Mouse (Mus musculus) heart, embryonic 13.5 days (tissue): ENCODE measurements around the gene Whrn. TPM values are rescaled to one million over a fixed set of nuclear protein-coding genes. Genes with fewer than 3 reads are reported as not detected.
A peak's percentile ranks its signal among the peaks of the same experiment; 100 is the strongest.

Experiments
- ATAC-seq: fragments of 200-750 bp; cut with Nextera tagmentation; 2 replicates; pipeline ENCODE4 v1.8.0; 2017; ENCODE audit warnings: moderate TSS enrichment; ENCODE audit not compliant: insufficient number of reproducible peaks, low FRiP score, low TSS enrichment; ENCODE audit errors: extremely low read depth
- H3K27ac ChIP-seq: fragments of 300-500 bp; sonication (generic); replicated peaks from 2 replicates; pipeline ENCODE4 v1.5.1; 2015; ENCODE audit warnings: moderate library complexity, mild to moderate bottlenecking, inconsistent platforms
- H3K27me3 ChIP-seq: fragments of 300-500 bp; sonication (generic); replicated peaks from 2 replicates; pipeline ENCODE4 v1.6.1; 2015; ENCODE audit warnings: mild to moderate bottlenecking, inconsistent platforms
- H3K36me3 ChIP-seq: fragments of 300-500 bp; sonication (generic); 2 replicates; pipeline ENCODE4 v1.6.1; 2015; ENCODE audit warnings: mild to moderate bottlenecking, inconsistent platforms
- H3K4me1 ChIP-seq: fragments of 300-500 bp; sonication (generic); 2 replicates; pipeline ENCODE4 v1.6.1; 2015; ENCODE audit warnings: inconsistent platforms
- H3K4me2 ChIP-seq: fragments of 300-500 bp; sonication (generic); 2 replicates; pipeline ENCODE4 v1.6.1; 2015; ENCODE audit warnings: inconsistent platforms, mild to moderate bottlenecking, moderate library complexity
- H3K4me3 ChIP-seq: fragments of 300-500 bp; sonication (generic); 2 replicates; pipeline ENCODE4 v1.5.1; 2015; ENCODE audit warnings: moderate library complexity, mild to moderate bottlenecking, inconsistent platforms
- H3K9ac ChIP-seq: fragments of 300-500 bp; sonication (generic); 2 replicates; pipeline ENCODE4 v1.6.1; 2015; ENCODE audit warnings: inconsistent platforms, mild to moderate bottlenecking, moderate library complexity
- H3K9me3 ChIP-seq: fragments of 300-500 bp; sonication (generic); 2 replicates; pipeline ENCODE4 v1.6.1; 2016; ENCODE audit warnings: inconsistent platforms
- WGBS: fragments of 180-500 bp; shearing (Covaris S2); methylation state at CpG from one replicate; pipeline ENCODE4 v1.1.7; 2015; ENCODE audit warnings: mixed read lengths; 5-methylcytosine and 5-hydroxymethylcytosine counted together
- polyA plus RNA-seq: library from polyadenylated mRNA; unstranded; fragments of >200 nt; fragmentation: Nextera tagmentation; extraction: Ambion mirVana; gene quantifications from 2 replicates; pipeline ENCODE4 v1.2.1, GENCODE M21; 2015

Gene Whrn
- polyA plus RNA-seq, 1 experiment from 2014 or later = 2.8 TPM

GRCm38 (mm10) chr4:63514454-63514984 lies 18.7 kb upstream of the Whrn start:
- Histone ChIP-seq H3K4me2 (no peak overlapping the region), H3K9me3 (no peaks in the 10 kb centered on the region), H3K4me1 (no peaks in the 10 kb centered on the region), H3K4me3 (no peak overlapping the region), H3K27ac (no peak overlapping the region), H3K27me3 (peaks cover 10% of the 10 kb centered on the region), H3K9ac (no peak overlapping the region), H3K36me3 (no peaks in the 10 kb centered on the region)
- ATAC-seq = no peak
- 62% methylated on average over 4 of the region's 4 CpGs for WGBS

- H3K36me3 ChIP-seq = no peaks in the 10 kb centered on the region
- no peak overlapping the region for H3K4me3 ChIP-seq
- peaks cover 10% of the 10 kb centered on the region for H3K27me3 ChIP-seq
- no peaks in the 10 kb centered on the region for H3K4me1 ChIP-seq
- no peaks in the 10 kb centered on the region for H3K9me3 ChIP-seq
- WGBS = 60% methylated on average over 2 of the region's 2 CpGs
- no peak overlapping the region for H3K27ac ChIP-seq
- no peak overlapping the region for H3K4me2 ChIP-seq
- no peak for ATAC-seq
- no peak overlapping the region for H3K9ac ChIP-seq
Measured at GRCm38 (mm10) chr4:63512921-63513320, 17.1 kb upstream of the Whrn start.

GRCm38 (mm10) chr4:63508232-63508631 lies 12.4 kb upstream of the Whrn start:
- ATAC-seq = no peak
- WGBS = 39% methylated on average over 4 of the region's 4 CpGs

GRCm38 (mm10) chr4:63507478-63507877 lies 11.7 kb upstream of the Whrn start:
- no peaks in the 10 kb centered on the region; the same call in none of the 2 replicates for H3K27me3 ChIP-seq
- 68% methylated on average over 5 of the region's 5 CpGs for WGBS
- no peak overlapping the region for H3K4me2 ChIP-seq
- H3K9me3 ChIP-seq = no peaks in the 10 kb centered on the region
- no peak for ATAC-seq
- no peaks in the 10 kb centered on the region for H3K36me3 ChIP-seq
- no peak overlapping the region for H3K27ac ChIP-seq
- no peak overlapping the region for H3K4me3 ChIP-seq
- no peaks in the 10 kb centered on the region for H3K4me1 ChIP-seq
- H3K9ac ChIP-seq = no peak overlapping the region

More at GRCm38 (mm10) chr4:63508232-63508631, 12.4 kb upstream of the Whrn start:
- Histone ChIP-seq H3K4me2 (no peak overlapping the region), H3K27me3 (no peaks in the 10 kb centered on the region; the same call in none of the 2 replicates), H3K36me3 (no peaks in the 10 kb centered on the region), H3K9me3 (no peaks in the 10 kb centered on the region), H3K27ac (no peak overlapping the region), H3K4me1 (no peaks in the 10 kb centered on the region), H3K9ac (no peak overlapping the region), H3K4me3 (no peak overlapping the region)

GRCm38 (mm10) chr4:63503949-63504348 lies 8.2 kb upstream of the Whrn start:
- Histone ChIP-seq H3K27me3 (peaks cover 19% of the 10 kb centered on the region), H3K9me3 (no peaks in the 10 kb centered on the region), H3K36me3 (no peaks in the 10 kb centered on the region), H3K27ac (no peak overlapping the region), H3K4me2 (no peak overlapping the region), H3K9ac (no peak overlapping the region), H3K4me1 (no peaks in the 10 kb centered on the region), H3K4me3 (no peak overlapping the region)
- ATAC-seq = no peak
- 62% methylated on average over 5 of the region's 5 CpGs for WGBS

GRCm38 (mm10) chr4:63501050-63501449 lies 5.3 kb upstream of the Whrn start:
- 47% methylated on average over 5 of the region's 5 CpGs for WGBS
- H3K27ac ChIP-seq = no peak overlapping the region

GRCm38 (mm10) chr4:63498346-63498745 lies 2.6 kb upstream of the Whrn start:
- Histone ChIP-seq H3K9me3 (no peaks in the 10 kb centered on the region), H3K27ac (no peak overlapping the region), H3K9ac (no peak overlapping the region), H3K4me2 (no peak overlapping the region), H3K4me1 (peaks cover 21% of the 10 kb centered on the region), H3K36me3 (no peaks in the 10 kb centered on the region), H3K27me3 (peaks cover 52% of the 10 kb centered on the region), H3K4me3 (no peak overlapping the region)
- ATAC-seq = no peak
- WGBS = 33% methylated on average over 3 of the region's 3 CpGs

More at GRCm38 (mm10) chr4:63501050-63501449, 5.3 kb upstream of the Whrn start:
- Histone ChIP-seq H3K9me3 (no peaks in the 10 kb centered on the region), H3K4me1 (peaks cover 4% of the 10 kb centered on the region), H3K4me3 (no peak overlapping the region), H3K4me2 (no peak overlapping the region), H3K36me3 (no peaks in the 10 kb centered on the region), H3K9ac (no peak overlapping the region), H3K27me3 (peaks cover 29% of the 10 kb centered on the region)
- no peak for ATAC-seq

- WGBS = 17% methylated on average over 6 of the region's 6 CpGs
- peaks cover 63% of the 10 kb centered on the region for H3K27me3 ChIP-seq
- H3K36me3 ChIP-seq = no peaks in the 10 kb centered on the region
- H3K4me3 ChIP-seq = peak overlapping the region; percentile 76
- peak overlapping the region; percentile 85 for H3K9ac ChIP-seq
- H3K4me2 ChIP-seq = peak overlapping the region; percentile 95
- H3K27ac ChIP-seq = no peak overlapping the region
- ATAC-seq = no peak
- no peaks in the 10 kb centered on the region for H3K9me3 ChIP-seq
- H3K4me1 ChIP-seq = peaks cover 21% of the 10 kb centered on the region
Measured at GRCm38 (mm10) chr4:63496312-63496711, 521 bp upstream of the Whrn start.

GRCm38 (mm10) chr4:63494967-63495914 lies 550 bp downstream of the Whrn start:
- Histone ChIP-seq H3K9me3 (no peaks in the 10 kb centered on the region), H3K4me1 (peaks cover 21% of the 10 kb centered on the region), H3K36me3 (no peaks in the 10 kb centered on the region), H3K4me3 (peak overlapping the region; percentile 76), H3K4me2 (peak overlapping the region; percentile 95), H3K9ac (peak overlapping the region; percentile 85), H3K27ac (no peak overlapping the region), H3K27me3 (peaks cover 55% of the 10 kb centered on the region)
- 0 out of 2 replicates have a peak, but pooled peaks have one; percentile 10 for ATAC-seq
- WGBS = under 1% methylated on average over 92 of the region's 107 CpGs

- 4% methylated on average over 43 of the region's 43 CpGs for WGBS
- Histone ChIP-seq H3K9ac (peak overlapping the region; percentile 85), H3K27me3 (peaks cover 48% of the 10 kb centered on the region), H3K9me3 (no peaks in the 10 kb centered on the region), H3K4me1 (peaks cover 21% of the 10 kb centered on the region), H3K36me3 (no peaks in the 10 kb centered on the region), H3K4me2 (peak overlapping the region; percentile 95), H3K4me3 (peak overlapping the region; percentile 76), H3K27ac (no peak overlapping the region)
- ATAC-seq = no peak
Measured at GRCm38 (mm10) chr4:63494401-63494966, 1.3 kb downstream of the Whrn start.

- no peak for ATAC-seq
- Histone ChIP-seq H3K9me3 (no peaks in the 10 kb centered on the region), H3K27ac (no peak overlapping the region), H3K4me3 (0 out of 2 replicates have a peak overlapping the region, but pooled peaks have one; percentile 76), H3K36me3 (no peaks in the 10 kb centered on the region), H3K4me1 (peaks cover 21% of the 10 kb centered on the region), H3K9ac (no peak overlapping the region), H3K4me2 (peak overlapping the region; percentile 95), H3K27me3 (peaks cover 48% of the 10 kb centered on the region)
- WGBS = 57% methylated on average over 9 of the region's 9 CpGs
Measured at GRCm38 (mm10) chr4:63493351-63494121, 2.3 kb downstream of the Whrn start.
